Mouse (Mus musculus): Measurements from ENCODE around the gene Anp32e. TPM values are rescaled to one million over a fixed set of nuclear protein-coding genes. Genes with fewer than 3 reads are reported as not detected.

Anp32e gene
- polyA plus RNA-seq, 1 experiment from 2014 or later: 178 TPM

Other genes starting within 250 kb of the Anp32e start
- gene Adamtsl4, start 241.3 kb upstream of the Anp32e start, polyA plus RNA-seq (2015; fragmentation: Nextera tagmentation; extraction: Ambion mirVana): 2.3 and 3.0 TPM in 2 replicates
- gene Ecm1, start 189.7 kb upstream of the Anp32e start, polyA plus RNA-seq (2015; fragmentation: Nextera tagmentation; extraction: Ambion mirVana): 20.2 and 20.9 TPM in 2 replicates
- gene Tars2, start 169.0 kb upstream of the Anp32e start, polyA plus RNA-seq (2015; fragmentation: Nextera tagmentation; extraction: Ambion mirVana): 54.4 and 54.5 TPM in 2 replicates
- gene Rprd2, start 110.4 kb upstream of the Anp32e start, polyA plus RNA-seq (2015; fragmentation: Nextera tagmentation; extraction: Ambion mirVana): 16.9 and 18.3 TPM in 2 replicates
- 44.2 and 44.9 TPM in 2 replicates for gene Prpf3, start 73.4 kb upstream of the Anp32e start, polyA plus RNA-seq (2015; fragmentation: Nextera tagmentation; extraction: Ambion mirVana)
- 346 and 351 TPM in 2 replicates for gene Mrps21, start 57.7 kb upstream of the Anp32e start, polyA plus RNA-seq (2015; fragmentation: Nextera tagmentation; extraction: Ambion mirVana)
- gene Ciart, start 47.0 kb upstream of the Anp32e start, polyA plus RNA-seq (2015; fragmentation: Nextera tagmentation; extraction: Ambion mirVana): 5.6 and 5.8 TPM in 2 replicates
- 21.3 and 22.9 TPM in 2 replicates for gene BC028528, start 37.2 kb upstream of the Anp32e start, polyA plus RNA-seq (2015; fragmentation: Nextera tagmentation; extraction: Ambion mirVana)
- gene Aph1a, start 35.3 kb upstream of the Anp32e start, polyA plus RNA-seq (2015; fragmentation: Nextera tagmentation; extraction: Ambion mirVana): 38.3 and 38.8 TPM in 2 replicates
- gene Car14, start 24.6 kb upstream of the Anp32e start, polyA plus RNA-seq (2015; fragmentation: Nextera tagmentation; extraction: Ambion mirVana): 1.5 and 1.9 TPM in 2 replicates
- 28.0 and 30.1 TPM in 2 replicates for gene Plekho1, start 66.8 kb downstream of the Anp32e start, polyA plus RNA-seq (2015; fragmentation: Nextera tagmentation; extraction: Ambion mirVana)
- 28.4 and 32.4 TPM in 2 replicates for gene Vps45, start 129.2 kb downstream of the Anp32e start, polyA plus RNA-seq (2015; fragmentation: Nextera tagmentation; extraction: Ambion mirVana)
- gene Otud7b, start 175.3 kb downstream of the Anp32e start, polyA plus RNA-seq (2015; fragmentation: Nextera tagmentation; extraction: Ambion mirVana): 18.7 and 19.8 TPM in 2 replicates
- gene Mtmr11, start 232.8 kb downstream of the Anp32e start, polyA plus RNA-seq (2015; fragmentation: Nextera tagmentation; extraction: Ambion mirVana): 20.0 and 20.2 TPM in 2 replicates
- 152 and 153 TPM in 2 replicates for gene Sf3b4, start 243.1 kb downstream of the Anp32e start, polyA plus RNA-seq (2015; fragmentation: Nextera tagmentation; extraction: Ambion mirVana)